Mouse (Mus musculus) heart, adult 18-20 months (tissue): ENCODE results near the gene Zfp386. TPM values are rescaled to one million over a fixed set of nuclear protein-coding genes. Genes with fewer than 3 reads are reported as not detected.
A peak's percentile ranks its signal among the peaks of the same experiment; 100 is the strongest.
"Not testable (repeated sequence)": the region's sequence is repeated elsewhere in the genome, so short reads cannot be mapped to it uniquely, and the experiment has no call there.

Experiments used
- DNase-seq, 2 experiments: peaks; one replicate each; pipeline ENCODE4 v3.0.0; 2021 to 2022; ENCODE audit warnings: mixed read lengths in 1 of 2
- long read RNA-seq, 2 experiments: library from polyadenylated mRNA; stranded (forward); transcript quantifications; one replicate each; pipeline ENCODE4 v2.0.0; 2021
- total RNA-seq, 2 experiments: library from RNA; stranded (reverse); gene quantifications; 2 replicates each; pipeline ENCODE4 v1.2.3; 2021

The Zfp386 gene
- total RNA-seq = 10 to 100 TPM; 17.0 to 24.0 TPM
- long read RNA-seq, experiment 1, transcript Zfp386-201 (3 exons, 1,958 nt) = major isoform, 15 of 20 reads
- long read RNA-seq, experiment 1, partial matches to known transcripts = 1 of 20 reads
- long read RNA-seq, experiment 1, other reads (novel, unspliced or antisense) = 4 of 20 reads
- long read RNA-seq, experiment 2, partial matches to known transcripts = 3 of 10 reads
- long read RNA-seq, experiment 2, other reads (novel, unspliced or antisense) = 3 of 10 reads

DNA sequence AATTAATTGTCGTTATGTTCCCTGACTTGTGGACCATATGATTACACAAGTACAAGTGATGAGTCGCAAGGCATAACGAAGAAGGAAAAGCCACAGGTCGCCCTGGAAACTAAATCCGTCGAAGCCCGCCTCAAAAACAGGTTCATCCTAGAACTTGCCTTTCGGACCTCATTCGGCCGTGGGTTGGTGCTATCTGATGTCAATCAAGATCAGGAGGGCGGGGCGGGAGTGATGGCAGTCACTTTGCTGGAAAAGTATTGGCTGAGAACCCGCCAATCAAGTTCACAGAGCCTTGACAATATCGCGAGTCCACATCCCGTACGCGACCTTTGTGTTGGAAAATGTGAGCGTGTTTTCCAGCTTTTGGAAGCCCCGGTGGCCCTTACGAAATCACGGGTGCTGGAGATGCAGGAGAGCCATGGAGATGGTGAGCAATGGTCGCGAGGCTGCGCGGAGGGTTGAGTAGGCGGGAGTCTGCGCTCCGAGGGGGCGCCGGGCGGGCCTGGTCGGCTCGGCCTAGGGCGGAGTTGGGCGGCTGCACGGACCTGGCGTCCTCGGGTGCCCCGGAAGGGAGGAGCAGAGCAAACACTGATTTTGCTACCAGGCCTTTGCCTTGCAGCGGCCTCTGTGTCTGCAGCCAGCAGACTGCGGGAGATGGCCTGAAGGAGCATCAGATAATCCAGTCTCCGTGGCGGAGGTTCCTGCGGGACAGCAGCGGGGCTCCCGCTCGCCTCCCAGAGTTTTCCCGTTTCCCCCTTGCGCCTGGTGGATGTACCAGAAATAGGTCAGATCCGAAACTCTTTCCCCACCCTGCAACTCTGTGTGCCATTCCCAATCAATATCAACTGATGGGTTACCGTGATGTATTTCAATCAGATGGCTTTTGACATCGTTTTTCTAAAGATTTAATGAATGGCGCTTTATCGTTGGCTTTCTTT, at the start of gene Zfp386:
Gene Zfp386, plus strand, starts transcription at position 285 of the 938 bp plus-strand sequence.
- peak; percentile 99 to 100 for DNase-seq

- DNase-seq = not testable (repeated sequence)
Observed at GRCm38 (mm10) chr12:115999784-116000183, 47.7 kb upstream of the Zfp386 start.

DNA sequence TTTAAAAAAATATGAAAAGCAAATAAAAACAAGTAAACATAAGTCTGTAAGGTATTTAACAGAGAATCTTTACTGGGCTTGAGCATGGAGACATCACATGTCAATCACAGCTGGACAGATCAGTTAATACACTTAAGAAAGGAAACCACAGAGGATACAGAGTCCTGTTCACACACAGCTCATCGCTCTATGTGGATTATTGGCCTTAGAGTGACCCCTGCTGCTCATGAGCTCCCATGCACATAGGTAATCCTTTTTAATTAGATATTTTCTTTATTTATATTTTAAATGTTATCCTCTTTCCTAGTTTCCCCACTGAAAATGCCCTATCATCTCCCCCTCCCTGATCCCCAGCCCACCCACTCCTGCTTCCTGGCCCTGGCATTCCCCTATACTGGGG, 44.6 kb upstream of the Zfp386 start:
- not testable (repeated sequence) for DNase-seq

GRCm38 (mm10) chr12:116010812-116011211, 36.7 kb upstream of the Zfp386 start:
- no peak for DNase-seq

DNA sequence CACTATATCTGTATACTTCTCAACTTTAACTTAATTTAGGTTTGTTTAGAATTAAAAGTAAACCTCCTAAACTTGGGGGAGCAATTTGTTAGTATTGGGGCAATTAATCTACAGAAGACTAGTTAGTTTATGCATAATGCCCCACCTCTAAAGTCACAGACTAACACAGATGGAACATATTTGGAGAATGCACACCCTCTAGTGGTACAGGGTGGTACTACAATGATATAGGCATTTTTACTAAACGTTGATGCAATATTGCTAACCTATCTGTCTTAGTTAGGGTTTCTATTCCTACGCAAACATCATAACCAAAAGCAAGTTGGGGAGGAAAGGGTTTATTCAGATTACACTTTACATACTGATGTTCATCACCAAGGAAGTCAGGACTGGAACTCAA, 19.4 kb upstream of the Zfp386 start:
- DNase-seq = peak in 1 of 2 experiments; percentile 29

GRCm38 (mm10) chr12:116035346-116035745, 12.2 kb upstream of the Zfp386 start:
- DNase-seq = peak; percentile 54 to 61

DNA sequence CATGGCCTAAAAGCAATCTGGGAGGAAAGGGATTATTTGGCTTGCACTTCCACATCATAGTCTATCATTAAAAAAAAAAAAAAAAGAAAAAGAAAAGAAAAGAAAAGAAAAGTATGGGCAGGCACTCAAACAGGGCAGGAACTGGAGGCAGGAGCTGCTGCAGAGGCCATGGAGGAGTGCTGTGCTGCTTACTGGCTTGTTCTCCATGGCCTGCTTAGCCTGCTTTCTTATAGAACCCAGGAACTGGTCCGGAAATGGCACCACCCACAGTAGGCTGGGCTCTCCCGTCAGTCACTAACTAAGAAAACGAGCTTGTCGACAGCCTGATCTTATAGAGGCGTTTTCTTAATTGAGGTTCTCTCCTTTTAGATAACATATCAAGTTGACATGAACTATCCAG, 2.7 kb upstream of the Zfp386 start:
- no peak for DNase-seq

- DNase-seq = peak in 1 of 2 experiments; percentile 13
Observed at GRCm38 (mm10) chr12:116048766-116049165, 1.2 kb downstream of the Zfp386 start.

- no peak for DNase-seq
Observed at GRCm38 (mm10) chr12:116049236-116049635, 1.7 kb downstream of the Zfp386 start.

- DNase-seq = peak; percentile 21 to 32
Observed at GRCm38 (mm10) chr12:116049701-116050100, 2.2 kb downstream of the Zfp386 start.

- DNase-seq = peak; percentile 13 to 33
Observed at GRCm38 (mm10) chr12:116054342-116054741, 6.8 kb downstream of the Zfp386 start.

GRCm38 (mm10) chr12:116056112-116056511, 8.6 kb downstream of the Zfp386 start:
- no peak for DNase-seq

- DNase-seq = no peak
Observed at GRCm38 (mm10) chr12:116061561-116062193, 14.2 kb downstream of the Zfp386 start.

DNA sequence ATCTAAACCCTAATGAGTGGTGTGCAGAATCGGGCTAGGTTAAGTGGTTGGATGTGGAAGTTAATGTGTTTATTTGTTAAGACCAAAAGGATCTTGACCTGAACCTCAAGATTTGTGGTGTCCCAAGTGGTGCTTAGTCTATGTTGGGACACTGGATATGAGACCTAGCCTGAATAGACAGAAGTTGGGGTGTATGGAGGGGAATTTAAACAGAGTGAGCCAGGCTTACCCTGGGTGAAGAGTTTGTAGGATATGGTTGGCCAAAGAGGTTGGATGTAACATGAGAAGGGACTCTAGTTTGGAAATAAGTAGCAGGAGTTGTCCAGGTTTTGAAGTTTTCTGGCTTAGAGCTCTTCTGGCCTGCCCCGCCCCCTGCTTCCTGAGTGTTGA, 14.7 kb downstream of the Zfp386 start:
- peak in 1 of 2 experiments; percentile 30 for DNase-seq

GRCm38 (mm10) chr12:116063020-116063419, 15.5 kb downstream of the Zfp386 start:
- DNase-seq = no peak

- DNase-seq = peak; percentile 22 to 47
Observed at GRCm38 (mm10) chr12:116071023-116071422, 23.5 kb downstream of the Zfp386 start.

GRCm38 (mm10) chr12:116077074-116077854, 29.7 kb downstream of the Zfp386 start, which contains the start of gene Vipr2:
Vipr2 (plus strand) TSS chr12:116077726.
- peak; percentile 69 to 71 for DNase-seq

DNA sequence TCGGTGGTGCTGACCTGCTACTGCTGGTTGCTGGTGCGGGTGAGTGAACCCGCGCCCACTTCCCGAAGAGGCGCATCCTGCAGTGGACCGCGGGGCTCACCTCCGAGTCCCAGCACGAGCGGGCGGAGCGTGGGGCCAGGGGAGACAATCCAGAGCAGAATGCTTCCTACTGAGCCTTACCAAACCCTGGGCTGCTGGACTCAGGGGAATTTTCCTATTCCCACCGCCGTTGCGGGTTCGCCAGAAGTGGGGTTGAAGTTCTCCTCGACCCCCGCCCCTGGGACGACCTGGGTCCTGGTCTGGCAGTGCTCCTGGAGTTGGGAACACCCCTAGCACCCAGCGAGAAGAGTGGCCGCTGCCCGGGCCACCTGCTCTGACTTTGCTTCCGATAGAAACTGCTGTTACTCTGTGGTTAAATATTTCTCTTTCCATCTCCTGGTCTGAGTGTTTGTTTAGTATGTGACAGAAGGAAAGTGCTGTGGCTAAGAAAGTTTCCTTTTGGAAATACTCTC, 30.4 kb downstream of the Zfp386 start:
- DNase-seq = no peak

- DNase-seq = no peak
Observed at GRCm38 (mm10) chr12:116083125-116083524, 35.6 kb downstream of the Zfp386 start.

- no peak for DNase-seq
Observed at GRCm38 (mm10) chr12:116084294-116084693, 36.8 kb downstream of the Zfp386 start.

DNA sequence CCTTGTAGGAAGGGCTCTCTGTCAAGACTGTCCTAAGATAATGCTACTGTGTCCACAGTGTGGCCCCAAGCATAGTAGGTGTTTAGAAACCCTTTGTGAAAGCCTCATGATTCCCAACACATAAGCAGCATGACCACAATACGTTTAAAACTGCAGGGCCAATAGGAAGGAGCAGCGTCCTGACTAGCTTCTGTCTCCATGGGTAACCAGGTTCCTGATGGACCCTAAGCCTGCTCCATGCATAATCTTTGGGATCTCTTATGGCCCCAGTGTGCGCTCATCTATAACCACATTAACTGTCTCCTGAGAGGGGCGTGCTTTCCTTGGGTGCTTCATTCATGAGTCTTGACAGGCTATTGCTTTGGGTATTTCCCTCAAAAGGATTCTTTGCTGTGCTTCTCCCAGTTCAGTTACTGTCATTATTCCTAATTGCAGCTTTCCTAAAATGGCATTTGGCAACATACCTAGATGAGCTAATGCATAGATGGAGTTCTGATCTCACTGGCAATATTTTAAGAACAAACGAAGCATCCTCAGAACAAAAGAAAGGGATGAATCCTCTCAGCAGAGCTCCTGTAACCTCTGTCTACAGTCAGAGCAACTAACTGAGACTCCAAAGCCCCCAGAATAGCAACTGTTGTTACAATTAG, 39.6 kb downstream of the Zfp386 start:
- no peak for DNase-seq
